Mouse (Mus musculus): Measurements from ENCODE around the gene Rims1.

The Rims1 gene

DNA sequence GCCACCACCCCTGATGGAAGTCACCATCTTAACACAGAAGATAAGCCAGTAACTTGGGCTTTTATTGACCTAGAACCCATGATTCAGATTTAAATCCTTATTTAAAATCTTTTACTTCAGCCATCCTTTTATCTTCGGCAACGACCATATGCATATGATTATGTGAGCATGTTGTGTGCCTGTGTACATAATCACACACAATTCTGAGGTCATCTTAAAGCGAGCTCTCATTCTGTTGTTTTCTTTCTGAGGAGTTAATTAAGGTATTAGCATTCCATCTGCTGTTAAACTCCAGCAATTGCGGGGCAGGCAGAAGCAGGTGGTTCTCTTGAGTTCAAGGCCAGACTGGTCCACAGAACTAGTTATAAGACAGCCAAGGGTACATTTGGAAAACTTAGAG, 452.1 kb downstream of the Rims1 start:
- DNase-seq (ENCODE audit: low spot score), result no peak

DNA sequence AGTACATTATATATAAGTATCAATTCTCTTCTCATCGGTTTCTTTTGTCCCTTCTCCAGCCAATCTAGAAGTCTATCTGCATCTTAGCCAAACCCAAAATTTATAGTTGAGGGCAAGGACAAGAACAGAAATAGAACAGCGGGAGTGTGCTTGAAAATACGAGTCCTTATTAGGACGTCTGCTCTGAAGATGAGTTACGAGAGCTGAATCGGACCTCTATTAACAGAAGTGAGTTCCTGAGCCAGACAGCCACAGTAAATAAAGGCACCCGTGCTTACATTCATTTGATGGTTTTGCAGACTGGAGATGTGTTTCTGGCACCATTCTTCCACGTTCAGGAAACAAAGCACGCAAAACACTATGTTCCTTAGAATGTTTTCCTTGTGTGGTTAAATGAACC, 466.9 kb downstream of the Rims1 start:
- no peak for DNase-seq (ENCODE audit: low spot score)

DNA sequence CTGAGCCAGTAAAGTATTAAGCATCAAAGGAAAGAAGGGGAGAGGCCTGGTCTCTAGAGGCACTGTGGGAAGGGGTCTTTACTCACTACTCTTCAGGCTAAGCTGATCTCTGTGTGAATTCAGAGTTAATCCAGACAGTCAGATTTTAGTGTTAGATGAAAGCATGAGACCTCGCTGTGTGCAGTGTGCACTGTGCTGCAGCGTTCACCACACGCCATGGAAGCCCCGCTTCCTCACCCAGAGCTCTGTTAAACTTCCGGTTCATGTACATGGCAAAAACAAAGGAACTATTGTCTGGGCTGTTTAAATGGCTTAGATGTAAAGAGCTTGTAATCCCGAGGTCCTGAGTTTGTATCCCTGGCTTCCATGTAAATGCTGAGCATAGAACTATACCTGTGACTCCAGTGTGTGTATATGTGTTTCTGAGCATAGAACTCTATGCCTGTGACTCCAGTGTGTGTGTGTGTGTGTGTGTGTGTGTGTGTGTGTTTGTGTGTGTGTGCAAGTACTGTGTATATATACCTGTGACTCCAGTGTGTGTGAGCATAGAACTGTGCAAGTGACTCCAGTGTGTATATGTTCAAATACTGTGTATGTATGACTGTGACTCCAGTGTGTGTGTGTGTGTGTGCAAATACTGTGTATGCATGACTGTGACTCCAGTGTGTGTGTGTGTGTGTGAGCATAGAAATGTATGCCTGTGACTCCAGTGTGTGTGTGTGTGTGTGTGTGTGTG, 484.7 kb downstream of the Rims1 start:
- DNase-seq (ENCODE audit: low spot score), result no peak

DNA sequence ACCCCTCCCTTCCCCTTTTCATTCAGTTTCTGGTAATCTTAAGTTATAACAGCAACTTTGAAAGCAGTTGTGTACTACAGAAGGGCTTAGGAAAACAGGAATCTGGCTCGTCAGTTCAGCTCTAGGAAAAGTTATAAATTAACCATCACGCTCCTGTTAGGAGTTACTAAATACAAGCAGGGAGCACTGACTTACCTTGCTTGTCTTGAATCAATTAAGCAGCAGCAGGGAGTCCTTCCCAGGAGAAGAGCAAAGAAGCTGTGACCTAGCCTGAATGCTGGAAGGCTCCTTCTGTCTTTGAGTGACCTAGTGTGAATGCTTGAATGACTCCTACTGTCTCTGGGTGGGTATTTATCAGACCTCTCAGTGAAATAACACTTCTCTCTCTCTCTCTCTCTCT, 490.3 kb downstream of the Rims1 start:
- no peak for DNase-seq (ENCODE audit: low spot score)

DNA sequence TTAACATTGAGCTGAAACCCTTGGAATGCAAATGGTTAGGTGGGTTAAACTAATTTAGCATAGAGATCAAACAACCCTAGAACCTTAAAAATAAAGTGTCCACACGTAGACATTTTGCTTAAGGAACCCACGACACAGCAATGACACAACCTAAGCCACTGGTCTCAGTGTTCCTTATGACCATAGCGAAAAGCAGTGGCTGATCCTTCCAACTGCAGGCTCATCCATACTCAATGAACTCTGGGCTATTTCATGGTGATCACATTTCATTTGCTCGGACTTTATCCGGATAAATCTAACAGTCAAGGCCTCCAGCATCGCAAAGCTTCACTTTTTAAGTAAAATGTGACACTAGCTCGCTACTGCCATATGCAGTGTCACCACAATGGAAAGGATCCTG, 494.3 kb downstream of the Rims1 start:
- no peak for DNase-seq (ENCODE audit: low spot score)

DNA sequence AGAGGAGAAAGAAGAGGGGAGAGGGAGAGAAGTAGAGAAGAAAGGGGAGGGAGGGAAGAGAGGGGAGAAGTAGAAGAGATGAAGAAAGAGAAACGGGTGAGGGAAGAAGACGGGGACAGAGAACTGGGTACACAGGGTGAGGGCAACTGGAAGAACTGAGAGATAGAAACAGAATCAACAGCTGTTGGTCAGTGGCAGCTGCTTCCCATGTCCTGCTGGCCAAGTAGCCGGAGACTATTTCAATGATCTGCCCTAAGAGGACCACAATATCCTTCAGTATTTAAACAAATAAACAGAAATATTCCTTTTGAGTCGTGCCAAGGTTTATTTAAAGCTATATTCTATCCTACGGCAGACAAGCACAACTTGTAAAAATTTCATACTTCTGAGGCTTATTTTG, 499.3 kb downstream of the Rims1 start:
- no peak for DNase-seq (ENCODE audit: low spot score)

DNA sequence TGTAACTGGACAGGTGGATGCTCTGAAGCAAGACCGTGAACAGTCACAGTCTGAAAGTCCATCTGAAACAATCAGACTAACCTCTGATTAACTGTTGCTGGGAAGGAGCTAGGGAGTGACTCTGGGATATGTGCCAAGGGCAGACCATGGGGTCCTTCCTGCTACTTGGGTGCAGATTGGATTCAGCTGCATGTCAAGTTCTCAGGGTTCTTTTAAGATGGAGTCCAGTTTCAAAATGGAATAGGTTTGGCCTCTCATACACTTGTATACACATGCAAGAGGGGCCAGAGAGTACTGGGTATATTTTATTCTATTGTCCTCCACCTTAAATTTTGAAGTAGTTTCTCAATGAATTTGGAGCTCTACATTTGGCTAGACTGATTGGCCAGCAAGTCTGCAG, 499.9 kb downstream of the Rims1 start:
- no peak for DNase-seq (ENCODE audit: low spot score)

DNA sequence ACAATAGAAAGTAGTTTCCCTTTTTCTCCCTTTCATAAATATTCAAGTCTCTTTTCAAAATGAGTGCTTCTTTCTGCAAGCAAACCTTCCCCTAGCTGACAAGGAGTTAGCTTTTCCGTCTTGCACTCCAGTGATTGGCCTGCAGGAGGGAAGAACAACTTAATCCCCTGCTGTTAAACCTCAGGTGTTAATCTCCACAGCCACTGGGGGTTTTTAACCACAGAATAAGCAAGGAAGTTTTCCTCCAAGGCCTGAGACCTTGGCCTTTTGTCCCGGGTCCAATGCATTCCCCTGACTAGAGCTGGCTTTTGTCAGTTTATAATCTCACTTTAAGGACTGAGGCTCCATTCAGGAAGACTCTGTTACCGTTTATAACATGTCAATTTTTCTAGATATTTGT, 511.8 kb downstream of the Rims1 start:
- DNase-seq (ENCODE audit: low spot score), result no peak

DNA sequence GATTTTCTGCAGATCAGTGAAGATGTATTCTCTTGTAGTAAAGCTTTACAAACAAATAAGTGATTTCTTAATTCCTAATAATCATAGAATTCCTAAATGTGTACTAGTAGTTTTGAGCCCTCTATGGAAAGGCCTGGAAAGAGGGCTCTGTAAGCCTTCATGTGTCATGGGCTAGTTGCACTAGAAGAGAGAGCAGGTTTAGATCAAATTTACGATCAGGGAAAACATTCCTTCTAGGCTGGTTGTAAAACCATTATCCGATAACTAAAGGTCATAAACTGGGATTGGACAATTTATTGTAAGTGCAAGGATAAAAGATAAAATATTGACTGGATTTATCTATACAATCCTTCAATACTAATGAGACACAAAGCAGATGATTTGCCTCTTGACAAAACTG, 512.5 kb downstream of the Rims1 start:
- DNase-seq (ENCODE audit: low spot score), result no peak

DNA sequence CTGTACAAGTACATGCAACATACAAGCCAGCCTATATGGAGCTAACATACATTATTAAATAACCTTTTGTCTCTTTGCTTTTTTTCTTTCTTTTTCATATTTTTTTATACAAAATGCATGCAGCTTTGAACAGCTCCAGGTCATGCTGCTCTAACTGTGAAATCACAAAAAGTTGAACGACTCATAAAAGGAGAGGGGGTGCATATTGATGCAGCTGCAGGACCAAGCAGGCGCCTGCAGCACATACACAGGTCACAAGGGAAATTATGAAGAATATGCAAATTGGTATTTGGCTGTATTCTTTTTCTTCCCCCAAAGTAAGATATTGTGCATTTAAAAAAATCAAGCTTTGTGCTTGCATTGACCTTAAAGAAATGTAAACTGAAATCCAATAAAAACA, 519.0 kb downstream of the Rims1 start:
- no peak for DNase-seq (ENCODE audit: low spot score)

DNA sequence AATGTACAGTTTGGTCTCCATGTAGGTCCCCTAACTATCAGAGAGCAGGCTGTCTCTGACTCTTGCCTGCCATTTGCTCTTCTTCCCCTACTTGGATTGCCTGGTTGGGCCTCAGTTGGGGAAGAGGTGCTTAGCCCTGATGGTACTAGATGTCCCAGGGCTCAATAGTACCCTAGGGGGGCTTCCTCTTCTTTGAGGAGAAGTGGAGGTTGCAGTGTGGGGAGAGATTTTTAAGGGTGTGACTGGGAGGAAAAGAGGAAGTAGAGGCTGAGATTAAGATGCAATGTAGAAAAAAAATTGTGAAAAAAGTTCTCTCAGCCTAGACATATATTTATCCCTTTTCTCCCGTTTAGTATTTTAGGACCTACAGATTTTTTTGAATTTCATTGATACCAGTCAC, 525.8 kb downstream of the Rims1 start:
- no peak for DNase-seq (ENCODE audit: low spot score)

DNA sequence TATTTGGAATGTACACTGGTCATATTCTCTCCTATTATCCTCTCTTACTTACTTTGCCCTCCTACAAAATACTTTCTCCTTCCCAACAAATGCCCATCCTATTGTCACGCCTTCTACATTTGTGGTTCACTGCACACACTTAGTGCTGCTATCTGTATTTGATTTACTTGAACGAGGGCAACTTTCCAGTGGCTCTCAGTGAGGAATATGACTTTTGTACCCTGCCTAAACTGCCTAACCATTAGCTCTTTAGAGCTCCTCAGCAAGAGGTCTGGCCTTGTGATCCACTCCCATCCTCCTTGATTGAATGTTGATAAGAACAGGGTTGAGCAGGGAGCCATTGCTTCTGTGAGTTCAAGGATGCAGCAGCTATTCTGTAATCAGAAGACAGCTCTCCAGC, 531.7 kb downstream of the Rims1 start:
- DNase-seq (ENCODE audit: low spot score), result no peak

DNA sequence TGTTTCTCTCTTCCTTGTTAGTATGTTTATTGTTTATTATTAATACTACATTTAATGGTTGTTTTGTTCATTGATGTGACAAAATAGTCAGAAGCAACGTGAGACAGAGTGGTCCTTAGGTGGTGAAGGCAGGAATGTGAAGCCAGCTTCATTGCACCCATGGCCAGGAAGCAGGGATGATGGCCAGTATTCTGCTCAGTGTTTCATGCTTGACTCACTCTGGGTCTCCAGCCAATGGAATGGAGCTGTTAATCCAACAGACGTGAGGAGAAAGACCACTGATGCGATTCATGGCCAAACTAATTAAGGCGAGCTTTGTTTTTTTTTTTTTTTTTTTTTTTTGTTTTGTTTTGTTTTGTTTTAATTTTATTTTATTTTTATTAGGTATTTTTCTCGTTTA, 535.7 kb downstream of the Rims1 start:
- no peak for DNase-seq (ENCODE audit: low spot score)

DNA sequence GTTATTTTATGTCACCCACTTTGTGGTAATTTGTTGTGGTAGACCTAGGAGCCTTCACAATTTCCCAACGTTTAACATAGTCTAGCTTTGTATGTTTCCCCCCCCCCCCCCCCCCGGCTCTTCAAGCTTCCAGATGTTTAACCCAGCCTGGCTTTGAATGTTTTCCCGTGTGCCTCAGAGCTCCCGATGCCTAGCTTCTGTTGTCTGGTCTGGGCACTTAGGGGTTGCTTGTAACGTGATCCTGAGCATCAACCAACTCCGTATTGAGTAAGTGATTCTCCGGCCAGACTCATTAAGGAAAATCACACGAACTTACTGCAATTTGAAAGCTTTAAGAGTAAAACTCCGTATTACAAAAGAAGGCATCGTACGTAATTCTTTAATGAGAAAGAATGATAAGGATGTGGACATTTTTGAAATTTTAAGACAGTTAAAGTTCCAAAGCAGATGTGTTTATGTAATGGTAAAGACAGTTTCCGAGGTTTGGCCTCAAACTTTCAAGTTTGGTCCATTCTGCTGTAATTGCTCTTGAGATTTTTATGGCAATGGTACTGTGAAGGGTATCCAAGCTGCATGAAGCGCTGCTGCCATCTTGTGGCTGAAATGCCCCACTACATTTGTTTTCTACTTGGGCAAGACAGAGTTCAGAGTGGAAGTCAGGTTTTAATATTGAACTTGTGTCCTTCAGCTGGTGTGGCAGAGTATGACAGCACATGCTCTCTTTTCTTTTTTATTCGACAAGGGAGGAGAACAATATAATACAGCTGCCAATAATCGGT, 537.0 kb downstream of the Rims1 start:
- peak; percentile 58 for DNase-seq (ENCODE audit: low spot score)

DNA sequence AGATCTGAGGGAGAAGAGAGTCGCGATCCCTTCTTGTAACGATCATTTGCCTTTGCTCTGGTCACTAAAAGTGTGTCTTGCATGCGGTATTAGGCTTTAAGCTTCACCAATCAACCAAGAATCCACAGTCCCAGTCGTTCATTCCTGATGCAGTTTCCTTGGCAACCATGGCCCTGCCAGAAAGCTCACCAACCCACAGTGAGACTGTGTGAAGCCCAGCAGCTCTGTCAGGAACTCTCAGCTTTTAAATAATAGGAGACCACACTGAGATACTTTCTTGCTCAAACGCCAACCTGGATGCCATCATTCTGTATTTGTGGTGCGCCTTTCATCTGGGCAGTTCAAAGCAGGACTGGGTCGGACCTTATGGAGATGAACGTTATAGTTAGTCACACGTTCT, 539.3 kb downstream of the Rims1 start:
- no peak for DNase-seq (ENCODE audit: low spot score)

DNA sequence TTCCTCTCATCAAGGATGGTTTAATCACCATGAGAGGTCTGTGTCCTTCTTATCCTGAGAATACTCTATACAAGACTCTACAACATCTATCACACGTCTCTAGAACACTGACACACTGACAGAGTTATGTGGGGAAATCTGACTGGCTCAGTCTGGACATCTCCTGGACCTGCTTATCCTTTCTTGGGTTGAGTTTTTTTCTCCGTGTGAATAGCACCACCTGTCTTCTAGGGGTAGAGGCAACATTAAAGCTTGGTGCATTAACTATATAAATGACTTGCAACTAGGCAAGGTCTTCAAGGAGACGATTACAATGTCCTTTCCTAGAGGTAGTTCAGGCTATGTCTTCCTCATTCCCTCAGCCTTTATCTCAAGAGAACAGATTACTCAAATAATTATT, 540.3 kb downstream of the Rims1 start:
- no peak for DNase-seq (ENCODE audit: low spot score)

DNA sequence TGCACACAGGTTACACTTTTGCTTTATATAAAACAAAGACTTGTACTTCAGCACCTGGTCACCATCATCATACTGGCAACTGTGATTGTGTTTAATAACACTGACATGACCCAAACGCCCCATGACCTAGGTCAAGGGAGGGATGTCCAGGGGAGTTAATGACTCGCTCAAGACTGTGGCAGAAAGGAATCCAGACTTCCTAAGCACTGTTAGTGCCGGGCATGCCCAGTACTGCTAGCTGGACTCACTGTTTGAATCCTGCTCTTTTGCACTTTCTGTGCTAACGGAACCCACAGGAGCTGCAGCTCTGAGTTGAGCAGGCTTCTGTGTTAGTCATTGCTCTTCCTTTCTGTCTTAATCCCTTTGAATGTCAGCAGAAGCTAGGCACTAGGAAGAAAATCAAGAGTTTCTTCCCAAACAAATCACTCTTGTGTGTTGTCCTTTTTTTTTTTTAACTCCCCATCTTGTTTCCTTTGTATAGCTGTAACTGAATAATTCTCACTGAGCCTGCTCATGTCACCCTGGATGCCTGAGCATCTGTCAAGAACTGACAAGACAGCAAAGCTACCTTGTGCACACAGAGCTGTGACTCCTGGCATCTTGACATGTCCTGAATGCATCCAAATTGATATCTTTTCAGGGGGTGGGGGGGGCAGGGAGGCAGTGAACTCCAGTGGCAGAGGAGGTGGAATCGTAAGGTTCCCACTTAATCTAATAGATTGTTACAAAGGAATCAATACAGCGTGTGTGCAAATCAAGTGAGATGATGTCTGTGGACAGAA, 543.4 kb downstream of the Rims1 start:
- DNase-seq (ENCODE audit: low spot score), result no peak

DNA sequence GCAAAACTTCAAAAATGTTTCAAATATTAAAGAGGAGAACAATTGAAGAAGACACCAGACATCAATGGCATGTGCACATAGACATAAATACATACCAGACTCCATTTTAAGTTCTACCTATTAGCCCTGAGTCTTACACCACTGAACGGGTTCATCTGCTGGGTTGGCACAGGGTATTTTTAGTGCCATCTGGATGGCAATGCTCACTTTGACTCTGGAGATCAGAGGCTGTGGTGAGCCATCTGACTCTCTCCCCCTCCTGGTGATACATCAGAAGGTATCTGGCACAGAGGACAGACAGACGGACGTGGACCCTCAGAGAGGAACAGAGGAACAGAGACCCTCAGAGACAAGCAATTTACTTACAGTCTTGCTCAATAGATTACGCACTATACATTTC, 544.1 kb downstream of the Rims1 start:
- no peak for DNase-seq (ENCODE audit: low spot score)

DNA sequence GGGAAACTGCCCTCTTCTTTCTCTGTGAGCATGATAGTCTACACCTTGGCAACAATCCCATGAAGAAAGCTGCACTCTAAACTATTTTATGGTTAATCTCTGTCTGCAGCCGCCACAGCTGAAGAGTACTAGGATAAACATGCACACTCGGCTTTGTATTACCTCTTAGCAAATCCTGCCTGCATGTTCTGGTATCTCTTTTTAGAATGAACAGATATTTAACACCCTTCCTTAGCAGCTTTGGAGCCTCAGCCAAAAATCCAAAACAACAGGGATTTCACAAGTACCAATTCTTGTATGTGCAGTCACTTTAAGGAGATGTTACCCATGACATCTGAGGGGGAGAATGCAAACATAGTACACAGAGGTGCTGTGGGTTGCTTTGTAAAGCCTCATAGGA, 545.5 kb downstream of the Rims1 start:
- DNase-seq (ENCODE audit: low spot score), result no peak

DNA sequence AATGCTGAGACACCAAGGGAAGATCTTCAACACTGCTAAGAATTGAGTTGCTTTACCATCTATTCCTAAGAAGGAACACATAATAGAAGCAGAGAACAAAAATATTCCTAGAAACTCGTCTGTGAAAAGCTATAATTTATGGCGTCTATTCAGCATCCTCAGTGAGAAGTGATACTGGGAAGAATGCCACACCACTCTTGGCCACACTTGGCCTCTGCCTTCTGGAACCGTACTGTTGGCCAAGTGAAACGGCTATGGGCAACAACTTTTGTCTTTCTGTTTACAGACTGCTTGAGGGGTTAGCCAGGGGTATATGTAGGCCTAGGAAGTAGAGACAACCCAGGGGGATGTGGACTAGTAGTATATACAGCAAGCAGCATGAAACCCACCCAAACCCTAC, 547.4 kb downstream of the Rims1 start:
- no peak for DNase-seq (ENCODE audit: low spot score)

DNA sequence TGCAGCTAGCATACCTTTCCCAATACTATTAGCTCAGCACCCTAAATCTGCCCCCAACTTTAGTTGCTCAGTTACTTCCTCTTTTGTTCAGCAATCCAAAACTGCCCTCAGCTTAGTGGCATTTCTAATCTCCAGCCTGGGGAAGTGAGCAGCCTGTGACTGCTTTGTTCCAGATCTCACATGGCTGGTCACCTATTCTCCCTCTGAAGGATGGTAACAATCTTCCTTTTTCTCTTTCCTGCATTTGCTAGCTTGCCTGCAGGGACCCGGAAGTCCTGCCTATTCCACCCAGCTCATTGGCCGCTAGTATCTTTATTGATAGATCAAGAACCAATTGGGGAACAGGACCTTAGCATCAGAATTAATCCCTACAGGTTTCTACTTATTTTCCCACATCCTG, 551.5 kb downstream of the Rims1 start:
- no peak for DNase-seq (ENCODE audit: low spot score)

DNA sequence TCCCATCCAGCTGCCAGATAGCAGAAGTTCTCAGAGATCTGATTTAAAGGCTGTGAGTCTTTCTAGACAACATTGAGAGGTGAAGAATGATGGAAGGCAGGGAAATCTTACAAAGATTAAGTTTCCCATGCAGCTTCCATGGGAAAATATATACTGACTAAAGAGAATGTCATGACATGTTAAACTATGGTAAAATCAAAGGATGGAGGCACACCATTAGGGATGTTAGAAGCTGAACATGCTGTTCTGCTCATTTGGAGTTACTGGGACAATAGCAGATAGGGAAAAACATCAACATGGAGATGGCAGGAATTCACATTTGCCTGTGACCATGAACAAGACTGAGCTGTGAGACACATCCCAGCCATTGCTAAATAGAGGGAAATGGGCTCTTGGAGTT, 552.9 kb downstream of the Rims1 start:
- DNase-seq (ENCODE audit: low spot score), result no peak

DNA sequence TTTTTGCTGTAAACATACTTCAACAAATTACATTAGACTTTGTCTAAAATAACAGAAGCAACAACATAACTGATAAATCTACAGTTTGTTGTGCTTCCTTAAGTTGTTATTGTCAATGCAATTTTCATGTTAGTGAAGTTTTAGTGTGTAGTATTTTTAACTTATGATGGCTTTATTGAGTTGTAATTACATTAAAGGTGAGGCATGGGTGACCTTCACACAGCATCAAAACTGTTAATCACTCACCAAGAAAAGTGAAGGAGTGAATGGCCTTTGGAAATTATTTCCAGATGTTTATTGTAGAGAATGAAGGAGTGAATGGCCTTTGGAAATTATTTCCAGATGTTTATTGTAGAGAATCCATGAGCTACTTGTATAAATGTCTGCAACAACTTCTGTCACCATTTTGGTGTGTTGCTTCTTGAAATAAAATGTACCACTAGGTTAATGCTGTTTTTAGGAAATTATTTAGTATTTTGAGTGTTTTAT, 556.9 kb downstream of the Rims1 start:
- DNase-seq (ENCODE audit: low spot score), result no peak
